Mouse (Mus musculus): ENCODE data around the gene E030018B13Rik.

DNA sequence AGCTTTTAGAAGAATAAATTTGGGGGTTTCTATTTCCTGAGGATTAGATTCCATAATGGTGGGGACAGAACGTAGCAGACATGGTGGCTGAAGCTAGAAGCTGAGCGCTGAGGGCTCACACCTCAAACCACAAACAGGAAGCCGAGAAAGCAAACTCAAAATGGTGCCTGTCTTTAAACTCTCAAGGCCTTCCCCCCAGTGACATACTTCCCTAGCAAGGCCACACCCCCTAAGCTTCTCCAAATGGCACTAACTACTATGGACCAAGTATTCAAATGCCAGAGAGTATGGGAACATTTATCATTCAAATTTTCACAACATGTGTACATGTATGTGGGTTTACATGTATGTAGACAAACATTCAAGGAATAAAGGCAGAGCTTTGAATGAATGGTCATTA lies 13.5 kb downstream of the E030018B13Rik start:
- TF ChIP-seq TAL1 (IDR thresholded peaks at IDR 0.05; ENCODE audit: low read length) (no peak), GATA1 (IDR thresholded peaks at IDR 0.05; ENCODE audit: low read length) (no peak)

All from erythroblast, embryonic 14.5 days (primary cell).